Mouse (Mus musculus): ENCODE results near the gene Pacsin2. TPM values are rescaled to one million over a fixed set of nuclear protein-coding genes. Genes with fewer than 3 reads are reported as not detected.
"Not testable (repeated sequence)": the region's sequence is repeated elsewhere in the genome, so short reads cannot be mapped to it uniquely, and the experiment has no call there.

Pacsin2 gene
- polyA plus RNA-seq, 1 experiment: 62.0 TPM

- no peaks in the 10 kb centered on the region; the same call in 1 of the 2 replicates for H3K4me1 ChIP-seq (ENCODE audit: control insufficient read depth, insufficient read depth, low read length)
- TF ChIP-seq CTCF (IDR thresholded peaks at IDR 0.05; ENCODE audit: borderline replicate concordance, insufficient read depth, low read length): no peak
- no peak for TF ChIP-seq POLR2A (IDR thresholded peaks at IDR 0.05; ENCODE audit: low read depth, low read length)
- H3K4me3 ChIP-seq (ENCODE audit: insufficient read depth, low read length): no peak overlapping the region
- H3K27ac ChIP-seq (ENCODE audit: insufficient read depth, low read length): no peak overlapping the region
Measured at GRCm38 (mm10) chr15:83467232-83467966, 3.0 kb upstream of the Pacsin2 start.

GRCm38 (mm10) chr15:83466331-83466730, 1.9 kb upstream of the Pacsin2 start:
- Histone ChIP-seq H3K27ac (ENCODE audit: insufficient read depth, low read length) (no peak overlapping the region), H3K4me1 (ENCODE audit: control insufficient read depth, insufficient read depth, low read length) (no peaks in the 10 kb centered on the region; the same call in 1 of the 2 replicates), H3K4me3 (ENCODE audit: insufficient read depth, low read length) (no peak overlapping the region)
- no peak for TF ChIP-seq CTCF (IDR thresholded peaks at IDR 0.05; ENCODE audit: borderline replicate concordance, insufficient read depth, low read length)
- TF ChIP-seq POLR2A (IDR thresholded peaks at IDR 0.05; ENCODE audit: low read depth, low read length): no peak

GRCm38 (mm10) chr15:83464905-83465650, 672 bp upstream of the Pacsin2 start:
- TF ChIP-seq POLR2A (IDR thresholded peaks at IDR 0.05; ENCODE audit: low read depth, low read length) (no peak), CTCF (IDR thresholded peaks at IDR 0.05; ENCODE audit: borderline replicate concordance, insufficient read depth, low read length) (no peak)
- Histone ChIP-seq H3K27ac (ENCODE audit: insufficient read depth, low read length) (no peak overlapping the region), H3K4me1 (ENCODE audit: control insufficient read depth, insufficient read depth, low read length) (no peaks in the 10 kb centered on the region; the same call in 1 of the 2 replicates), H3K4me3 (ENCODE audit: insufficient read depth, low read length) (no peak overlapping the region)

GRCm38 (mm10) chr15:83463369-83464082, 880 bp downstream of the Pacsin2 start:
- peak overlapping the region; percentile 44; the same call in 1 of the 2 replicates for H3K27ac ChIP-seq (ENCODE audit: insufficient read depth, low read length)
- H3K4me3 ChIP-seq (ENCODE audit: insufficient read depth, low read length): peak overlapping the region; percentile 95
- TF ChIP-seq CTCF (IDR thresholded peaks at IDR 0.05; ENCODE audit: borderline replicate concordance, insufficient read depth, low read length): no peak
- TF ChIP-seq POLR2A (IDR thresholded peaks at IDR 0.05; ENCODE audit: low read depth, low read length): no peak
- no peaks in the 10 kb centered on the region; the same call in 1 of the 2 replicates for H3K4me1 ChIP-seq (ENCODE audit: control insufficient read depth, insufficient read depth, low read length)

- 0 out of 2 replicates have a peak overlapping the region, but pooled peaks have one; percentile 95 for H3K4me3 ChIP-seq (ENCODE audit: insufficient read depth, low read length)
- H3K27ac ChIP-seq (ENCODE audit: insufficient read depth, low read length); H3K4me1 ChIP-seq (ENCODE audit: control insufficient read depth, insufficient read depth, low read length): not testable (repeated sequence)
Measured at GRCm38 (mm10) chr15:83462349-83462748, 2.1 kb downstream of the Pacsin2 start.

- no peaks in the 10 kb centered on the region; the same call in 1 of the 2 replicates for H3K4me1 ChIP-seq (ENCODE audit: control insufficient read depth, insufficient read depth, low read length)
- TF ChIP-seq POLR2A (IDR thresholded peaks at IDR 0.05; ENCODE audit: low read depth, low read length) (no peak), CTCF (IDR thresholded peaks at IDR 0.05; ENCODE audit: borderline replicate concordance, insufficient read depth, low read length) (no peak)
- H3K27ac ChIP-seq (ENCODE audit: insufficient read depth, low read length): no peak overlapping the region
- H3K4me3 ChIP-seq (ENCODE audit: insufficient read depth, low read length): no peak overlapping the region
Measured at GRCm38 (mm10) chr15:83460891-83461290, 3.5 kb downstream of the Pacsin2 start.

DNA sequence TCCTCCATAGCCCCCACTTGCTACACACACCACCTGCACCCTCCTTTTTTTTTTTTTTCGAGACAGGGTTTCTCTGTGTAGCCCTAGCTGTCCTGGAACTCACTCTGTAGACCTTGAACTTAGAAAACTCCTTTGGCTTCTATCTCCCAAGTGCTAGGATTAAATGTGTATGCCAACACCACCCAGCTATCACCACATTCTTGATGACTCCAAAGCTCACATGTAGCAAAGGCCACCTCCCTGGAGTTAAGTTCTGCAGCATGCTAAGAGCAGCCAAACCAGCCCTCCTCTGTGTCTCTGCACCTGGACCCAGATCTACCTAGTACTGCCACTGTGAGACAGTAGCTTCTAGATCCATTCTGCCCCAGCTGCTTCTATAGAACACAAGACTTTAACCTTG, 6.9 kb downstream of the Pacsin2 start:
- TF ChIP-seq POLR2A (IDR thresholded peaks at IDR 0.05; ENCODE audit: low read depth, low read length): no peak
- no peak for TF ChIP-seq CTCF (IDR thresholded peaks at IDR 0.05; ENCODE audit: borderline replicate concordance, insufficient read depth, low read length)
- H3K4me3 ChIP-seq (ENCODE audit: insufficient read depth, low read length): no peak overlapping the region
- H3K27ac ChIP-seq (ENCODE audit: insufficient read depth, low read length): no peak overlapping the region
- H3K4me1 ChIP-seq (ENCODE audit: control insufficient read depth, insufficient read depth, low read length): peaks cover 4% of the 10 kb centered on the region; the same call in 1 of the 2 replicates

DNA sequence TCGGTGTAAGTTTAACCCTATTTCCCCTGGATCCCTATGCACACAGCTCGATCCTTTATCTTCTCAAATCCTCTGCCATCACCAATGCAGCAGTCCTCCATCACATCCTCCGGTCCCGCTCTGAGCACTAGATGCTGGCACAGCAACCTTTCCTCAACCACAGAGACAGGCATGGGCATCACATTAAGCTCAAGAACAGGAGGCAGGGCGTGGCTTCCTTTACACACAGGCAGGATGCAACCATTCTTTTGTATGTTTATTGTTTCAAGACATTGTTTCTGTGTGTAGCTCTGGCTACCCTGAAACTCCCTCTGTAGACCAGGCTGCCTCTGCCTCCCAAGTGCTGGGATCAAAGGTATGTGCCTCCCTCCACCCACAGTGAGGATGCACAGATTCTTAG, 8.8 kb downstream of the Pacsin2 start:
- H3K4me1 ChIP-seq (ENCODE audit: control insufficient read depth, insufficient read depth, low read length): peaks cover 17% of the 10 kb centered on the region
- no peak overlapping the region for H3K4me3 ChIP-seq (ENCODE audit: insufficient read depth, low read length)
- no peak overlapping the region for H3K27ac ChIP-seq (ENCODE audit: insufficient read depth, low read length)
- no peak for TF ChIP-seq CTCF (IDR thresholded peaks at IDR 0.05; ENCODE audit: borderline replicate concordance, insufficient read depth, low read length)
- TF ChIP-seq POLR2A (IDR thresholded peaks at IDR 0.05; ENCODE audit: low read depth, low read length): no peak

- TF ChIP-seq POLR2A (IDR thresholded peaks at IDR 0.05; ENCODE audit: low read depth, low read length) (no peak), CTCF (IDR thresholded peaks at IDR 0.05; ENCODE audit: borderline replicate concordance, insufficient read depth, low read length) (no peak)
- H3K4me3 ChIP-seq (ENCODE audit: insufficient read depth, low read length): no peak overlapping the region
- no peak overlapping the region for H3K27ac ChIP-seq (ENCODE audit: insufficient read depth, low read length)
- H3K4me1 ChIP-seq (ENCODE audit: control insufficient read depth, insufficient read depth, low read length): peaks cover 17% of the 10 kb centered on the region
Measured at GRCm38 (mm10) chr15:83455034-83455433, 9.4 kb downstream of the Pacsin2 start.

Measured in embryonic fibroblast, embryonic 13.5 days (primary cell).